Mouse (Mus musculus) stomach, postnatal 0 days (tissue): ENCODE data around the gene Oit1.

Source experiments
- CTCF ChIP-seq: IDR thresholded peaks from 2 replicates; pipeline ENCODE4 v1.5.1; 2016; ENCODE audit warnings: antibody characterized with exemption, low read depth, mild to moderate bottlenecking, moderate library complexity
- EP300 ChIP-seq: optimal IDR thresholded peaks from 2 replicates; pipeline ENCODE3; 2016; ENCODE audit warnings: antibody characterized with exemption

DNA sequence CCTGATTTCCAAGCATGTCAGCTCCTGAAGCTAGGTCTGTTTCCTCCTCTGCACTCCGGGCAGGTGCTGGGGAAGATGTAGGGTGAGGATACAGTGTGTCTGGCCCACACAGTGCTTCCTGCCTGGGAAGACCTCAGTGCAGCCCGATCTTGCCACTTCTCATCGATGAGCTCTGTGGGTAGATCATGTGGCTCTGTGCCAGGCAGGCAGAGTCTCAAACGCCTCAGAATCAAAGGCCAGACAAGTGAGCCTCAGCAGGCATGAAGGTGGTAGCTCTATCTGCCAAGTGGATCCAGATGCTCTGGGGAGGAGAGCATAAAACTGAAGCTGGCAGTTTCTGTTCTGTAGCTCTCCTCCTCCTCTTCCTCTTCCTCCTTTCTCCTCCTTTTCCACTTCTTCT, 38.3 kb downstream of the Oit1 start:
- TF ChIP-seq EP300 (no peak), CTCF (no peak)
